Mouse (Mus musculus): ENCODE data around the gene Gm11554.
"Not testable (repeated sequence)": the region's sequence is repeated elsewhere in the genome, so short reads cannot be mapped to it uniquely, and the experiment has no call there.

Gene Gm11554

DNA sequence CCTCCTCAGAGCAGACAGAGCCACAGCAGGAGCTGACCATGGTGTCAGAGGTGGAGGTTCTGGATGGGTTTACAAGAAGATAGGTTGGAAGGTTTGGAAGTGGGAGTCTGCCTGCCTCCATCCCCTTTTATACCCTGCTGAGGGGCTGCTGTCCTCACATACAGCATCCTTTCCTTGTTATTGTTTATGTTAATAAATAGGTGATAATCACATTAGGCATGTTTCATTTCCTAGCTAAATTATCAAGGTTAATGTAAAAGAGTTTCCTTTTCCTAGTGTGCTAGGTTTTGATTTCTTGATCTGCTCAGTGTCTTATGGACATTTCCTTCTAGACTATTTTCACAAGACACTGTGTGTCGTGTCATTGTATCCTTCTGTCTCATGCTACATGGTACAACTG is at the start of gene Gm11554:
Gm11554 (minus strand) TSS at position 101 of the 400 bp plus-strand sequence.
- DNase-seq (ENCODE audit: low spot score), result not testable (repeated sequence)

- DNase-seq (ENCODE audit: low spot score), result no peak
Observed at GRCm38 (mm10) chr11:99851508-99851907, 47.3 kb upstream of the Gm11554 start, which contains the start of gene Krtap4-16. Krtap4-16 (minus strand) TSS chr11:99851608.

DNA sequence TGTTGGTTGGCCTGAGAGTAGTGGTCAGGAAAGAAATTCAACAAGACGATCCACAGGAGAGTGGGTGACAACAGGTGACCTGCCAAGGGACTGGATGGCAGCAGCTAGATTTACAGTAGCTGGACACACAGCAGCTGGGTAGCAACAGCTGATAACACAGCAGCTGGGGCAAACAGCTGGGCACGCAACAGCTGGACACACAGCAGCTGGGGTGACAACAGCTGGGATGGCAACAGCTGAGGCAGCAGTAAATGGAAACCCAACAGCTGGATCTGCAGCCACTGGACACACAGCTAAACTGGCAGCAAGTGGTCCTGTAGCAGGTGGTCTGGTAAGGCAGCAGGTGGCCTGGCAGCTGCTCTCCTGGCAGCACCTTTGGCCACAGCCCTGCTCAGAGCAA is 42.5 kb upstream of the Gm11554 start:
- DNase-seq (ENCODE audit: low spot score), result no peak

DNA sequence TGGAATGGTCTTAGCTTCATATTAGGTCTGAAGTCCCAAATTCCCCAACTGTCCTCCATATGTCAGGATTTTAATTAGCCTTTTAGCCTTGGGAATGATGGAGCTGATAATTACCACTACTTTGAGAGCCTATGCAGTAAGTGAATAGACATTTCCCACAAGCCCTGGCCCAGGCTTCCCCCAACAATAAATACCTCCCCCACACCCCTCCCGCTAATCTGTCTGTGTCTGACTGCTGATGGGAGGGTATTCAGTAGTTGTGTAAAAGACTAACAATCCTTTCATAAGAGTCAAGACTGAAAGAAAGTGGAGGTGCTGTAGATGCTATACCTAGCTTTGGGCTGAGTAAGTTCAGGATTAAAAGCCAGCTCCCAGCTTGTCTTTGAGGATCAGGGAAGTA is 37.9 kb upstream of the Gm11554 start:
- DNase-seq (ENCODE audit: low spot score), result no peak

GRCm38 (mm10) chr11:99837966-99838365 is 33.7 kb upstream of the Gm11554 start, which contains the start of gene 2300003K06Rik:
2300003K06Rik (minus strand) TSS chr11:99838066.
- DNase-seq (ENCODE audit: low spot score), result no peak

- DNase-seq (ENCODE audit: low spot score), result not testable (repeated sequence)
Observed at GRCm38 (mm10) chr11:99815566-99815965, 11.3 kb upstream of the Gm11554 start, which contains the start of gene Gm11564. Gm11564 (minus strand) TSS chr11:99815666.

GRCm38 (mm10) chr11:99809792-99810191 is 5.5 kb upstream of the Gm11554 start, which contains the start of gene Krtap4-13:
Krtap4-13 (minus strand) TSS chr11:99809892.
- DNase-seq (ENCODE audit: low spot score), result not testable (repeated sequence)

DNA sequence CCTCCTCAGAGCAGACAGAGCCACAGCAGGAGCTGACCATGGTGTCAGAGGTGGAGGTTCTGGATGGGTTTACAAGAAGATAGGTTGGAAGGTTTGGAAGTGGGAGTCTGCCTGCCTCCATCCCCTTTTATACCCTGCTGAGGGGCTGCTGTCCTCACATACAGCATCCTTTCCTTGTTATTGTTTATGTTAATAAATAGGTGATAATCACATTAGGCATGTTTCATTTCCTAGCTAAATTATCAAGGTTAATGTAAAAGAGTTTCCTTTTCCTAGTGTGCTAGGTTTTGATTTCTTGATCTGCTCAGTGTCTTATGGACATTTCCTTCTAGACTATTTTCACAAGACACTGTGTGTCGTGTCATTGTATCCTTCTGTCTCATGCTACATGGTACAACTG is 5.4 kb downstream of the Gm11554 start, which contains the start of gene Gm11569:
Gm11569 (minus strand) TSS at position 101 of the 400 bp plus-strand sequence.
- DNase-seq (ENCODE audit: low spot score), result not testable (repeated sequence)

- DNase-seq (ENCODE audit: low spot score), result no peak
Observed at GRCm38 (mm10) chr11:99793367-99793766, 10.9 kb downstream of the Gm11554 start, which contains the start of gene Gm11596. Gm11596 (minus strand) TSS chr11:99793467.

DNA sequence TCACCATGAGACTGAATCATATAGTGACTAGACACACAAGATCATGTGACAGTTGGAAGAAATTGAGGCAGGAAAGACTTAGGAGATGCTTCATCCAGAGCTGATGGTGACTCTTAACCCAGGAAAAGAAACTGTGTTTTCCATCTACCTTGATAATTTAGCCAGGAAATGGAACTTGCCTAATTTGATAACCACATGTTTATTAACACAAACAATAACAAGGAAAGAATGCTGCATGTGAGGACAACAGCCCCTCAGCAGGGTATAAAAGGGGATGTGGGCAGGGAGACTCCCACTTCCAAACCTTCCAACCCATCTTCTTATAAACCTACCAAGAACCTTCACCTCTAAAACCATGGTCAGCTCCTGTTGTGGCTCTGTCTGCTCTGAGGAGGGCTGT is 19.3 kb downstream of the Gm11554 start, which contains the start of gene Krtap4-9:
Krtap4-9 (plus strand) TSS at position 301 of the 400 bp plus-strand sequence.
- not testable (repeated sequence) for DNase-seq (ENCODE audit: low spot score)

DNA sequence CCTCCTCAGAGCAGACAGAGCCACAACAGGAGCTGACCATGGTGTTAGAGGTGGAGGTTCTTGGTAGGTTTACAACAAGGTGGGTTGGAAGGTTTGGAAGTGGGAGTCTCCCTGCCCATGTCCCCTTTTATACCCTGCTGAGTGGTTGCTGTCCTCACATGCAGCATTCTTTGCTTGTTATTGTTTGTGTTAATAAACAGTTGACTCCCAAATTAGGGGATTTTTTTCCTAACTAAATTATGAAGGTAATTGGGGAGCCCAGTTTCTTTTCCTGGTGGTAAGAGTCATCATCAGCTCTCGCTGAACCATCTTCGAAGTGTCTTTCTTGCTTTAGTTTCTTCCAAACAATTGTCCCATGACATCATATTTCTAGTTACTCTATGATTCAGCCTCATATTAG is 23.6 kb downstream of the Gm11554 start, which contains the start of gene Krtap4-8:
Krtap4-8 (minus strand) TSS at position 101 of the 400 bp plus-strand sequence.
- DNase-seq (ENCODE audit: low spot score), result no peak

- DNase-seq (ENCODE audit: low spot score), result no peak
Observed at GRCm38 (mm10) chr11:99778401-99778800, 25.8 kb downstream of the Gm11554 start.

GRCm38 (mm10) chr11:99772813-99773212 is 31.4 kb downstream of the Gm11554 start, which contains the start of gene Gm11595:
Gm11595 (minus strand) TSS chr11:99772913.
- not testable (repeated sequence) for DNase-seq (ENCODE audit: low spot score)

DNA sequence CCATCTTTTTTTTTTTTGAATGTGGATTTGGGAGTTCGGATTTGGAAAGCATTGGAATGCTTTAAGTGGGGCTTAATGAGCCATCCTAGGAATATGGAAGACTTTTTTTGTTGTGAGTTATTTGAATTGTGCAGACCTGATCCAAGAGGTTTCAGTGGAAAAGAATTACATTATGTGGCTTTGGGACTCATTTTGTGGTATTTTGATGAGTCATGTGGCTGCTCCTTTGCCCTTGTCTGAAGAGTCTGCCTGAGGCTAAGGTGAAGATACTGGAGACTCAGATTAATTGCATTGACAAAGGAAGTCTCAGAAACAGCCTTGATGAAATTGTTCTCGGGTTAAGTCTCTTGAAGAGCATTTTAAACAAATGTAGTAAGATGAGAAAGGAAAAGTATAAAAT is 35.8 kb downstream of the Gm11554 start:
- DNase-seq (ENCODE audit: low spot score), result no peak

DNA sequence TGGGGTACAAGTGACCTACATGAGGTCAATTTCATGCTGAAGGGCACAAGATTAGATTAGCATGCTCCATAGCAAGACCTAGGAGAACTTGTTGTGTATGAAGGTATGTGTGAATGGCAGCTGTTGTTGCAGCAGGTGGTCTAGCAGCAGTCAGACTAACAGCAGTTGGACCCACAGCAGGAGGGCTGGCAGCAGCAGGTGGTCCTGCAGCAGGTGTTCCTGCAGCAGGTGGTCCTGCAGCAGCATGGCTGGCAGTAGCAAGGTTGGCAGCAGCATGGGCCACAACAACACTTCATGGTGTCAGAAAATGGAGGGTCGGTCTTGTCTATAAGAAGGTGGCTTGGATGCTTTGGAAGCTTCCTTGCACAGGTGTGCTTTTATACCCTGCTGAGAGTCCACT is 45.4 kb downstream of the Gm11554 start:
- no peak for DNase-seq (ENCODE audit: low spot score)

Data from adipocyte (in vitro differentiated cells).